Mouse (Mus musculus) kidney, adult 10 weeks (tissue): ENCODE measurements around the gene Olfr103. TPM values are rescaled to one million over a fixed set of nuclear protein-coding genes. Genes with fewer than 3 reads are reported as not detected.

Experiments used
- polyA plus RNA-seq: library from polyadenylated mRNA; stranded (reverse); fragments of 350-450 nt; fragmentation: Illumina TruSeq; extraction: RNeasy Lipid Tissue Mini Kit (QIAGEN cat#74804); gene quantifications from one replicate; pipeline ENCODE4 v1.2.3, GENCODE M21; 2014; ENCODE audit warnings: low read depth, low replicate concordance

Olfr103 gene
- not detected for polyA plus RNA-seq

GRCm38 (mm10) chr17:37339598-37339997 is at the start of gene Olfr103:
Olfr103 (minus strand) TSS chr17:37339698.

GRCm38 (mm10) chr17:37378733-37379132 is 39.2 kb upstream of the Olfr103 start, which contains the start of gene Olfr105-ps:
Olfr105-ps (plus strand) TSS chr17:37379033.

GRCm38 (mm10) chr17:37359282-37359681 is 19.8 kb upstream of the Olfr103 start, which contains the start of gene Olfr104-ps:
Olfr104-ps (plus strand) TSS chr17:37359582.

GRCm38 (mm10) chr17:37316954-37317353 is 22.5 kb downstream of the Olfr103 start, which contains the start of gene Olfr102:
Olfr102 (minus strand) TSS chr17:37317054.

GRCm38 (mm10) chr17:37304213-37304612 is 35.3 kb downstream of the Olfr103 start, which contains the start of gene Olfr101:
Olfr101 (minus strand) TSS chr17:37304313.

Other genes with a start within 250 kb of the Olfr103 start
- not detected for gene Olfr91, start 241.4 kb downstream of the Olfr103 start, polyA plus RNA-seq
- gene Olfr92, start 219.6 kb downstream of the Olfr103 start, polyA plus RNA-seq, result not detected
- gene Olfr93, start 178.2 kb downstream of the Olfr103 start, polyA plus RNA-seq, result not detected
- 0.69 TPM for gene Ubd, start 145.8 kb downstream of the Olfr103 start, polyA plus RNA-seq
- gene Olfr94, start 138.7 kb downstream of the Olfr103 start, polyA plus RNA-seq, result not detected
- not detected for gene Olfr95, start 126.6 kb downstream of the Olfr103 start, polyA plus RNA-seq
- gene Olfr96, start 119.6 kb downstream of the Olfr103 start, polyA plus RNA-seq, result not detected
- gene Olfr97, start 102.4 kb downstream of the Olfr103 start, polyA plus RNA-seq, result not detected
- not detected for gene Olfr98, start 75.9 kb downstream of the Olfr103 start, polyA plus RNA-seq
- 0.85 TPM for gene H2-M3, start 69.5 kb downstream of the Olfr103 start, polyA plus RNA-seq
- gene Olfr99, start 56.2 kb downstream of the Olfr103 start, polyA plus RNA-seq, result not detected
- not detected for gene Olfr101, start 35.4 kb downstream of the Olfr103 start, polyA plus RNA-seq
- not detected for gene Olfr102, start 22.6 kb downstream of the Olfr103 start, polyA plus RNA-seq
- not detected for gene Olfr104-ps, start 19.9 kb upstream of the Olfr103 start, polyA plus RNA-seq
- not detected for gene Olfr105-ps, start 39.3 kb upstream of the Olfr103 start, polyA plus RNA-seq
- gene Olfr106-ps, start 50.7 kb upstream of the Olfr103 start, polyA plus RNA-seq, result not detected
- gene Olfr107, start 59.5 kb upstream of the Olfr103 start, polyA plus RNA-seq, result not detected
- gene Olfr108, start 105.8 kb upstream of the Olfr103 start, polyA plus RNA-seq, result not detected
- gene Olfr109, start 119.2 kb upstream of the Olfr103 start, polyA plus RNA-seq, result not detected
- gene H2-M2, start 143.9 kb upstream of the Olfr103 start, polyA plus RNA-seq, result not detected
- not detected for gene Olfr110, start 152.8 kb upstream of the Olfr103 start, polyA plus RNA-seq
- not detected for gene Olfr111, start 168.3 kb upstream of the Olfr103 start, polyA plus RNA-seq
- gene Olfr112, start 229.8 kb upstream of the Olfr103 start, polyA plus RNA-seq, result not detected
- gene Olfr113, start 238.0 kb upstream of the Olfr103 start, polyA plus RNA-seq, result not detected